Mouse (Mus musculus): Measurements from ENCODE around the gene Cd93. TPM values are rescaled to one million over a fixed set of nuclear protein-coding genes. Genes with fewer than 3 reads are reported as not detected.

Gene Cd93
- polyA plus RNA-seq, 1 experiment from 2014 or later: 17.0 TPM

DNA sequence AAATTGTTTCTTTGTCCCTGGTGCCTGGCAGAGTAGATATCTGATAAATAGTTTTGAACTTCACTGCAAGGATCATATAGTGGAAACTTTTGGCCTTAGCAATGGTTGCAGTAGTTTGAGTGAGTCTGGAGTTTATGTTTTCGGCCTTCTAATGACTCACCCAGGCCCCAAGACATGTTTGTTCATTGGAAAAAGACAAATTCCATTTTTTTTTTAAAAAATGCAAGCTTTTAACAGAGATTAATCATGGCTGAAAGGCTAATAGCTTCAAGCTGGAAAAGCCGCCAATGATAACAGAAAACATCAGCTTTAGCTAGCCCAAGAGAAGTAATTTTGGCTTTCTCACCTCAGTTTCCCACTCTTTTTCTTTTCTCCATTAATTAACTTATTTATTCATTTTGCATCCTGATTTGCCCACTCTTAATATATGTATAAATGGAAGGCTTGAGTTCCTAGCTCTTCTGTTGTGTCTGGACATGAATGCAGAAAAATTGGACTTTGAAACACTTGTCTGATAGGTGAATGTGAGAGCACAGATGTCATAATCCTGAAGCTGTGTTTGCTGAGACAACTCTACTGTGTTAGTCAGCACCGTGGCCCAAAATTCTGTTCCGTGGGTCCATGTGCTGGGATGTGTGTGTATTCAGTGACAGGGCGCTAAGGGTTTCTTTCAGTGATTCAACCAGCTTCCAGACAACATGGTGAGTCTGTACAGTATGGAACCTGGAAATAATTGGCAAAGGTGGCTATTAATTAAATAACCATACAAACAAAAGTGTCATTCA is 44.3 kb downstream of the Cd93 start:
- DNase-seq (ENCODE audit: low spot score) (no peak), ATAC-seq (replicated peaks; ENCODE audit: low FRiP score, low read depth) (no peak)
- Histone ChIP-seq H3K4me1 (replicated peaks; ENCODE audit: insufficient read depth, low read length) (peaks cover 15% of the 10 kb centered on the region), H3K27me3 (ENCODE audit: insufficient read depth, low read length) (peaks cover 11% of the 10 kb centered on the region), H3K36me3 (ENCODE audit: insufficient read depth, low read length) (no peaks in the 10 kb centered on the region), H3K4me3 (replicated peaks; ENCODE audit: low read depth, low read length) (no peak overlapping the region), H3K9ac (ENCODE audit: low read depth, low read length) (no peak overlapping the region), H3K4me2 (ENCODE audit: low read length) (no peak overlapping the region), H3K27ac (no peak overlapping the region), H3K9me3 (replicated peaks; ENCODE audit: low read length) (no peaks in the 10 kb centered on the region)
- TF ChIP-seq CTCF (IDR thresholded peaks at IDR 0.05; ENCODE audit: low read depth): no peak
- WGBS: 86% methylated on average over 5 of the region's 5 CpGs

DNA sequence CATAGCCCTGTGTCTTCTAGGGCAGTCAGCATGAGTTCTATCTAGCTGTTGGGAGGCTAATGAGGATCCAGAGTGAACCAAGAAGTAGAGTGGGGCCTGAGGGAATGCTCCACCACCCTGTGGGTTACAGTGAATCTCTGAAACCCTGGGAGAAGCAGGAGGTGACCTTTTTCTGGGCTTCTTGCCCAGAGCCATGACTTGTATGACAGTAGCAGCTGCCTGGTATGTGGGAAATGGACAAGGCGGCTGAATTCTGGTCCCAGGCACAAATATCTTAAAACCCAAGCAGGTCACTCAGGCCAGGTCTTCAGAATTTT is 45.6 kb downstream of the Cd93 start:
- Histone ChIP-seq H3K36me3 (ENCODE audit: insufficient read depth, low read length) (no peaks in the 10 kb centered on the region), H3K9ac (ENCODE audit: low read depth, low read length) (no peak overlapping the region), H3K9me3 (replicated peaks; ENCODE audit: low read length) (no peaks in the 10 kb centered on the region), H3K4me2 (ENCODE audit: low read length) (no peak overlapping the region), H3K27me3 (ENCODE audit: insufficient read depth, low read length) (peaks cover 11% of the 10 kb centered on the region), H3K4me3 (replicated peaks; ENCODE audit: low read depth, low read length) (no peak overlapping the region), H3K27ac (no peak overlapping the region), H3K4me1 (replicated peaks; ENCODE audit: insufficient read depth, low read length) (peaks cover 15% of the 10 kb centered on the region)
- no peak for ATAC-seq (replicated peaks; ENCODE audit: low FRiP score, low read depth)
- WGBS: 78% methylated on average over 1 of the region's 1 CpGs
- TF ChIP-seq CTCF (IDR thresholded peaks at IDR 0.05; ENCODE audit: low read depth): no peak
- peak; percentile 26 for DNase-seq (ENCODE audit: low spot score)

DNA sequence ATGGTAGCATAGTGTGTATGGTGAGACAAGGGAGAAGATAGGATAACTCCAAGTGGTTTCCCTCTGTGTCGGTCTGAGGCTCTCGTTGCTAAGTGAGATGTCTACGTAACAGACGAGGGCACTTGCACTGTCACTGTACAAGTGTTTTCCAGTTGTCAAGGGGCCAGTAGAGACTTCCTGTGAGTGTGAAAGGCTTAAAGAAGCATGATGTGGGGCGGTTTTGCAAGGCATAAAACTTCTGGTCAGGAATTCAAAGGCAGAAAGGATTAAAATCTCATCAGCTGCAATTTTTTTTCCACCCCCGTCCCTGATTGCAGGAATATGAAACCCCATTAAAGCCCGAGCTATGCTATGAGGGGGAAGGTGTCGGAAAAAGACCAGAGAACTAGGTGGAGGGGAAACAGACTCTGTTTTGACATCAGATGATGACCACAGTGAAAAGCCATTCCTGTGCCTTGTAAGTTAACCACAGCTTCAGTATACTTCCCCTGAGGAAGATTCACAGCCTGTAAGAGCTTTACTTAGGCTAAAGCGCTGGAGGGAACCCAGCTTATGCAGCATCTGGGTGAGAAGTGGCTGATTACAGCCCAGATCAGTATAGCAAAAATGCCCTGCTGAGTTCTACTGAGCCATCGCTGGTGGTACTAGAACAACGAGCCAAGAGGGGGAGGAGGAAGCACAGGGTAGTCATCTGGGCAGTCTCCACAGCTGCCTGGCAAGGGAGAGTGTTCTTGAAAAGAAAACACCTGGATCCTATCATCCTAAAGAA is 46.2 kb downstream of the Cd93 start:
- Histone ChIP-seq H3K4me1 (replicated peaks; ENCODE audit: insufficient read depth, low read length) (peaks cover 15% of the 10 kb centered on the region), H3K4me3 (replicated peaks; ENCODE audit: low read depth, low read length) (no peak overlapping the region), H3K36me3 (ENCODE audit: insufficient read depth, low read length) (no peaks in the 10 kb centered on the region), H3K9me3 (replicated peaks; ENCODE audit: low read length) (no peaks in the 10 kb centered on the region), H3K4me2 (ENCODE audit: low read length) (no peak overlapping the region), H3K27me3 (ENCODE audit: insufficient read depth, low read length) (peaks cover 11% of the 10 kb centered on the region), H3K27ac (no peak overlapping the region), H3K9ac (ENCODE audit: low read depth, low read length) (no peak overlapping the region)
- TF ChIP-seq CTCF (IDR thresholded peaks at IDR 0.05; ENCODE audit: low read depth): no peak
- WGBS: 55% methylated on average over 11 of the region's 11 CpGs
- ATAC-seq (replicated peaks; ENCODE audit: low FRiP score, low read depth) (no peak), DNase-seq (ENCODE audit: low spot score) (no peak)

DNA sequence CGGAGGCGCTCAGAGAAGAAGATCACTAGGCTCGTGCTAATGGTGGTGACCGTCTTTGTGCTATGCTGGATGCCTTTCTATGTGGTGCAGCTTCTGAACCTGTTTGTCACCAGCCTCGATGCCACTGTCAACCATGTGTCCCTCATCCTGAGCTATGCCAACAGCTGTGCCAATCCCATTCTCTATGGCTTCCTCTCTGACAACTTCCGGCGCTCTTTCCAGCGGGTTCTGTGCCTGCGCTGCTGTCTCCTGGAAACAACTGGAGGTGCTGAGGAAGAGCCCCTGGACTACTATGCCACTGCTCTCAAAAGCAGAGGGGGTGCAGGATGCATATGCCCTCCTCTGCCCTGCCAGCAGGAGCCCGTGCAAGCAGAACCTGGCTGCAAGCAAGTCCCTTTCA is 47.2 kb downstream of the Cd93 start:
- Histone ChIP-seq H3K27ac (no peak overlapping the region), H3K4me3 (replicated peaks; ENCODE audit: low read depth, low read length) (no peak overlapping the region), H3K4me2 (ENCODE audit: low read length) (0 out of 2 replicates have a peak overlapping the region, but pooled peaks have one; percentile 88), H3K9me3 (replicated peaks; ENCODE audit: low read length) (no peaks in the 10 kb centered on the region), H3K36me3 (ENCODE audit: insufficient read depth, low read length) (no peaks in the 10 kb centered on the region), H3K9ac (ENCODE audit: low read depth, low read length) (no peak overlapping the region), H3K27me3 (ENCODE audit: insufficient read depth, low read length) (peaks cover 11% of the 10 kb centered on the region), H3K4me1 (replicated peaks; ENCODE audit: insufficient read depth, low read length) (peaks cover 15% of the 10 kb centered on the region)
- no peak for TF ChIP-seq CTCF (IDR thresholded peaks at IDR 0.05; ENCODE audit: low read depth)
- ATAC-seq (replicated peaks; ENCODE audit: low FRiP score, low read depth) (no peak), DNase-seq (ENCODE audit: low spot score) (no peak)
- 76% methylated on average over 10 of the region's 10 CpGs for WGBS

DNA sequence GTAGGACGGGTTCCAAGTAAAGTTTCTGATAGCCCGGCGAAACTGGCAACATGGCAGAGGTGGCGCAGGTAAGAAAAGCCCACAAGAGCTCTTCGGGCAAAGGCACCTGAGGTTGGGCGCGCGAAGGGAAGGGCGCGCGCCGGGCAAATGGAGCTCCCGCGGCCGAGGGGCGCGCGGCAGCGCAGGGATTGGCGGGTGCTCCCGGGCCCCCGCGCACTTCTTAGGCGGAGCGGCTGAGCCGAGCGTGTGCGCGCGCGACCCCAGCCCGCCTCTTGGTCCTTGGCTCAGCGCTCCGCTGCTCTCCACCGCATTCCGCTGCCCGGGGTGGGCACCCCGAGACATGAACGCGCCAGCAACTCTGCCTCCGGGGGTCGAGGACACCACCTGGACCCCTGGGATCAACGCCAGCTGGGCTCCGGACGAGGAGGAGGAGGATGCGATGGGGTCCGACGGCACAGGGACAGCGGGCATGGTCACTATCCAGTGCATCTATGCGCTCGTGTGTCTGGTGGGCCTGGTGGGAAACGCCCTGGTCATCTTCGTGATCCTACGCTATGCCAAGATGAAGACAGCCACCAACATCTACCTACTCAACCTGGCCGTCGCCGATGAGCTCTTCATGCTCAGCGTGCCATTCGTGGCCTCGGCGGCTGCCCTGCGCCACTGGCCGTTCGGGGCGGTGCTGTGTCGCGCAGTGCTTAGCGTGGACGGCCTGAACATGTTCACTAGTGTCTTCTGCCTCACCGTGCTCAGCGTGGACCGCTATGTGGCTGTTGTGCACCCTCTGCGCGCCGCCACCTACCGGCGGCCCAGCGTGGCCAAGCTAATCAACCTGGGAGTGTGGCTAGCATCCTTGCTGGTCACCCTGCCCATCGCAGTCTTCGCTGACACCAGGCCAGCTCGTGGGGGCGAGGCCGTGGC is 48.0 kb downstream of the Cd93 start, which contains the start of gene Sstr4:
Gene Sstr4, plus strand, starts transcription at position 214 of the 921 bp plus-strand sequence.
- Histone ChIP-seq H3K9me3 (replicated peaks; ENCODE audit: low read length) (no peaks in the 10 kb centered on the region), H3K4me1 (replicated peaks; ENCODE audit: insufficient read depth, low read length) (peaks cover 15% of the 10 kb centered on the region), H3K4me3 (replicated peaks; ENCODE audit: low read depth, low read length) (peak within 1 kb of the TSS; percentile 43), H3K27ac (no peak within 1 kb of the TSS), H3K27me3 (ENCODE audit: insufficient read depth, low read length) (peaks cover 11% of the 10 kb centered on the region), H3K36me3 (ENCODE audit: insufficient read depth, low read length) (no peaks in the 10 kb centered on the region), H3K4me2 (ENCODE audit: low read length) (peak within 1 kb of the TSS; percentile 88), H3K9ac (ENCODE audit: low read depth, low read length) (peak within 1 kb of the TSS; percentile 31; the same call in 1 of the 2 replicates)
- DNase-seq (ENCODE audit: low spot score) (peak; percentile 57), ATAC-seq (replicated peaks; ENCODE audit: low FRiP score, low read depth) (peak; percentile 71; the same call in 1 of the 2 replicates)
- peak; percentile 71 for TF ChIP-seq CTCF (IDR thresholded peaks at IDR 0.05; ENCODE audit: low read depth)
- 3% methylated on average over 82 of the region's 83 CpGs for WGBS

DNA sequence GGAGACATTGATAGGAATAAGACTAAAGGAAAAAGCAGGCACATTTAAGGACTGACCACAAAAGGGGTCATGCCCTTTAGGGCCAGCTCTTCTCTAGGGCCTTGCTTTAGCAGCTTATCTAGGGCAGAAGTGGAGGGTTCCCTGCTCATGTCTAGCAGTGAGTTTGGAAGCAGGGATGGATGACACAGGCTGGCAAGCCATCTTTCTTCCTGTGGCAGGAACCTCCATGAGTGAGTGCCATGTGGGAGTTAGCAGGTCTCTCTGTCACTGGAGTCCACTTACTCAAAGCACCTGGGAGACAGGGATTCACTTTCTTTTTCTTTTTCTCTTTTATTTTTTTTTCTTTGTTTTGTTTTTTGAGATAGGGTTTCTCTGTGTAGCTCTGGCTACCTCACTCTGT is 49.5 kb downstream of the Cd93 start:
- ATAC-seq (replicated peaks; ENCODE audit: low FRiP score, low read depth): no peak

More for the DNA sequence above, 49.5 kb downstream of the Cd93 start:
- no peak for TF ChIP-seq CTCF (IDR thresholded peaks at IDR 0.05; ENCODE audit: low read depth)
- Histone ChIP-seq H3K4me1 (replicated peaks; ENCODE audit: insufficient read depth, low read length) (peaks cover 15% of the 10 kb centered on the region), H3K36me3 (ENCODE audit: insufficient read depth, low read length) (no peaks in the 10 kb centered on the region), H3K27me3 (ENCODE audit: insufficient read depth, low read length) (peaks cover 11% of the 10 kb centered on the region), H3K4me3 (replicated peaks; ENCODE audit: low read depth, low read length) (no peak overlapping the region), H3K27ac (no peak overlapping the region), H3K9ac (ENCODE audit: low read depth, low read length) (no peak overlapping the region), H3K9me3 (replicated peaks; ENCODE audit: low read length) (no peaks in the 10 kb centered on the region), H3K4me2 (ENCODE audit: low read length) (no peak overlapping the region)
- DNase-seq (ENCODE audit: low spot score): no peak
